In the genomic region with DNA sequence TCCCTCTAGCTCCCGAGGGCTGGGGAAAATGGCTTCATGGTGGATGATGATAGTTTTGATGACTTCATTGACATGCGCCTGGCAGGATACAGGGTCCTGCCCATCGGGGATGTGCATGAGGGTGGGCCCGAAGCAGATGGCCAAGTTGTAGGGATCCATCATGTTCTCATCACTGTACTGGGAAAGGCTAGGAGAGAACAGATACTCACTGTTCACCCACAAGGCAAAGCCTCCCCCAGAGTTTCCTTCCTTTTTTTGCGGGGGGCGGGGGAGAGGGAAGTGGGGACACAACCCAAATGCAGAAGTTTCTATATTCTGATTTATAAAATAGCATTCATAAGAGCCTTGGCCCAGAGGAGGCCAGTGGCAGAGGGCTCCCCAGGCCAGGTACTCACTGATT, we compare ENCODE assay signal across 16 mouse cellular contexts. TPM values are rescaled to one million over a fixed set of nuclear protein-coding genes. Genes with fewer than 3 reads are reported as not detected.
A peak's percentile ranks its signal among the peaks of the same experiment; 100 is the strongest.
DNase-seq lines count a peak whose midpoint lies in the region; ATAC-seq and TF ChIP-seq lines count a peak whose summit lies in the region.
"Had no signal": no experiment of that assay in that cellular context is flagged by ENCODE, and none has a peak within 500 bp of the region (broad histone marks: within the 10 kb centered on the region; RNA-seq: fewer than 3 reads in every experiment).

No protein-coding gene starts in this region.

- no peak overlapping the region for H3K4me3 ChIP-seq in layer of hippocampus, adult 2 months
- 0 out of 2 replicates have a peak overlapping the region, but pooled peaks have one; percentile 11 for H3K4me3 ChIP-seq in bone marrow macrophage, adult 2 months (ENCODE audit: insufficient read depth, low read length)
- H3K4me3 ChIP-seq: embryonic facial prominence, embryonic 12.5 days; heart, embryonic 13.5 days; hindbrain, embryonic 12.5 days; lung, embryonic 15.5 days had no signal

- peak overlapping the region; percentile 79 for H3K27ac ChIP-seq in layer of hippocampus, adult 2 months
- H3K27ac ChIP-seq in bone marrow macrophage, adult 2 months (ENCODE audit: insufficient read depth, low read depth, low read length), result peak overlapping the region; percentile 83
- H3K27ac ChIP-seq: embryonic facial prominence, embryonic 12.5 days; heart, embryonic 13.5 days; hindbrain, embryonic 12.5 days; kidney, postnatal 0 days; lung, embryonic 15.5 days had no signal

- peaks cover 35% of the 10 kb centered on the region for H3K4me1 ChIP-seq in bone marrow macrophage, adult 2 months (ENCODE audit: control insufficient read depth, insufficient read depth, low read length)
- H3K4me1 ChIP-seq: embryonic facial prominence, embryonic 12.5 days; heart, embryonic 13.5 days; hindbrain, embryonic 12.5 days; lung, embryonic 15.5 days had no signal

- peak; percentile 89 for ATAC-seq in megakaryocyte, adult 5-6 weeks (ENCODE audit: poor library complexity, severe bottlenecking)
- ATAC-seq in megakaryocyte-erythroid progenitor cell, adult 5-6 weeks (replicated peaks; ENCODE audit: low FRiP score, low TSS enrichment, poor library complexity, severe bottlenecking), result no peak
- ATAC-seq: activated CD4-positive, CD25-positive, alpha-beta regulatory T cell, adult 4 months had no signal

- no peak for TF ChIP-seq POLR2A in bone marrow macrophage, adult 2 months (IDR thresholded peaks at IDR 0.05; ENCODE audit: borderline replicate concordance, low read depth, low read length)

- peak; percentile 38 for DNase-seq in gastrocnemius, postnatal 25 days
- no peak for DNase-seq in gastrocnemius, adult 8-10 months (ENCODE audit: low spot score in 2 of 2)
- peak; percentile 68 to 69 for DNase-seq in layer of hippocampus, adult 2 months (ENCODE audit: low spot score in 2 of 2)
- DNase-seq in layer of hippocampus, postnatal 25 days (ENCODE audit: extremely low spot score in 1 of 2, low spot score in 1 of 2), result no peak
- DNase-seq in ovary, postnatal 36 days (ENCODE audit: low spot score), result no peak
- DNase-seq: cerebellum, adult 11-12 months; right cerebral cortex, adult 18-20 months had no signal

- TF ChIP-seq CTCF in layer of hippocampus, adult 2 months (conservative IDR thresholded peaks at IDR 0.05), result no peak
- TF ChIP-seq CTCF in bone marrow macrophage, adult 2 months (IDR thresholded peaks at IDR 0.05; ENCODE audit: low read depth, low read length), result no peak

RNA-seq across cellular contexts. Expression of gene Rad18, which starts 42.4 kb away (rescaled TPM):
- total RNA-seq in gastrocnemius, postnatal 25 days (2021), result 1 to 10 TPM in 1 of 2 experiments, under 1 TPM in 1; 0.54 to 1.6 TPM
- total RNA-seq in gastrocnemius, adult 8-10 months (2022), result 1 to 10 TPM in 3 of 4 experiments, under 1 TPM in 1; 0.83 to 1.3 (median 1.1) TPM
- 1 to 10 TPM; 8.2 to 8.6 TPM for total RNA-seq in layer of hippocampus, adult 2 months (2021)
- 1 to 10 TPM; 6.8 TPM for total RNA-seq in layer of hippocampus, postnatal 25 days (2021)
- 9.5 and 14.8 TPM in 2 replicates for polyA plus RNA-seq in bone marrow macrophage, adult 2 months (2012; ENCODE audit: insufficient read depth, insufficient read length, missing spikeins)
- total RNA-seq in megakaryocyte, adult 5-6 weeks (2015), result 21.1 and 24.8 TPM in 2 replicates
- 20.7 and 25.3 TPM in 2 replicates for total RNA-seq in megakaryocyte, adult 5-6 weeks (2017)
- total RNA-seq in megakaryocyte-erythroid progenitor cell, adult 5-6 weeks (2014; fragmentation: Nextera tagmentation), result 36.0 and 52.4 TPM in 2 replicates
- total RNA-seq in megakaryocyte-erythroid progenitor cell, adult 5-6 weeks (2017), result 40.1 and 49.6 TPM in 2 replicates

Comparison
In these comparisons a context has a peak if more than half of its experiments do, and no peak if none do; other contexts are left out.
1. DNase-seq: peak in gastrocnemius, postnatal 25 days (single experiment) and layer of hippocampus, adult 2 months (2 of 2); none in gastrocnemius, adult 8-10 months (0 of 2), layer of hippocampus, postnatal 25 days (0 of 2) and ovary, postnatal 36 days (single experiment).